Mouse (Mus musculus) liver, adult 2 months (tissue): ENCODE measurements around the gene Fgf2. TPM values are rescaled to one million over a fixed set of nuclear protein-coding genes. Genes with fewer than 3 reads are reported as not detected.

ENCODE experiments used
- DNase-seq: peaks from one replicate; pipeline ENCODE4 v3.0.0-alpha.2; 2011; ENCODE audit warnings: low read depth, low spot score; ENCODE audit errors: extremely low read depth
- H3K27ac ChIP-seq: fragments of 200-500 bp; replicated peaks from 2 replicates; pipeline ENCODE4 v1.5.1; 2012; ENCODE audit warnings: low read depth, mild to moderate bottlenecking, control low read depth, inconsistent platforms, low read length; ENCODE audit not compliant: insufficient read depth
- H3K27me3 ChIP-seq: fragments of 200-500 bp; 2 replicates; pipeline ENCODE4 v1.6.1; 2012; ENCODE audit warnings: mild to moderate bottlenecking, moderate library complexity, low read length, inconsistent platforms; ENCODE audit not compliant: control insufficient read depth, insufficient read depth
- H3K36me3 ChIP-seq: fragments of 200-500 bp; 2 replicates; pipeline ENCODE4 v1.6.1; 2012; ENCODE audit warnings: low read length, inconsistent platforms; ENCODE audit not compliant: control insufficient read depth, insufficient read depth
- H3K4me1 ChIP-seq: fragments of 200-500 bp; 2 replicates; pipeline ENCODE4 v1.6.1; 2011; ENCODE audit warnings: low read length; ENCODE audit not compliant: control insufficient read depth, insufficient read depth
- H3K4me3 ChIP-seq: fragments of 200-500 bp; 2 replicates; pipeline ENCODE4 v1.5.1; 2011; ENCODE audit warnings: low read depth, mild to moderate bottlenecking, control low read depth, low read length, moderate library complexity; ENCODE audit not compliant: insufficient read depth
- H3K79me2 ChIP-seq: fragments of 200-500 bp; 2 replicates; pipeline ENCODE4 v1.6.1; 2012; ENCODE audit warnings: inconsistent platforms, mild to moderate bottlenecking, low read length, moderate library complexity; ENCODE audit not compliant: control insufficient read depth, insufficient read depth
- H3K9ac ChIP-seq: fragments of 200-500 bp; 2 replicates; pipeline ENCODE4 v1.6.1; 2012; ENCODE audit warnings: low read depth, mild to moderate bottlenecking, control low read depth, inconsistent platforms, low read length
- CTCF ChIP-seq: fragments of 200-500 bp; IDR thresholded peaks from 2 replicates; pipeline ENCODE4 v1.5.1; 2011; ENCODE audit warnings: low read depth, low read length, control low read depth
- POLR2A ChIP-seq: fragments of 200-500 bp; IDR thresholded peaks from 2 replicates; pipeline ENCODE4 v1.6.1; 2011; ENCODE audit warnings: low read length, control low read depth; ENCODE audit not compliant: insufficient read depth; ENCODE audit errors: extremely low read depth
- WGBS: fragments of 180-500 bp; shearing (Covaris S2); methylation state at CpG from one replicate; pipeline ENCODE4 v1.1.7; 2018; 5-methylcytosine and 5-hydroxymethylcytosine counted together
- polyA plus RNA-seq: library from polyadenylated mRNA; depleted of rRNA; stranded (reverse); fragments of >200 nt; gene quantifications from 2 replicates; pipeline ENCODE4 v1.2.3, GENCODE M21; 2012
- total RNA-seq: library from RNA; depleted of rRNA; stranded (reverse); fragments of >200 nt; gene quantifications from 2 replicates; pipeline ENCODE4 v1.2.3, GENCODE M21; 2014

The Fgf2 gene
- total and polyA plus RNA-seq, 2 experiments: 0.11 to 0.46 TPM

GRCm38 (mm10) chr3:37347671-37348070 lies 475 bp upstream of the Fgf2 start:
- no peaks in the 10 kb centered on the region for H3K79me2 ChIP-seq
- TF ChIP-seq POLR2A: no peak
- TF ChIP-seq CTCF: no peak
- H3K36me3 ChIP-seq: no peaks in the 10 kb centered on the region
- no peak overlapping the region for H3K9ac ChIP-seq
- H3K27me3 ChIP-seq: peaks cover 15% of the 10 kb centered on the region; the same call in 1 of the 2 replicates
- no peak overlapping the region for H3K27ac ChIP-seq
- WGBS: 46% methylated on average over 9 of the region's 9 CpGs
- DNase-seq: no peak
- H3K4me3 ChIP-seq: no peak overlapping the region
- peaks cover 4% of the 10 kb centered on the region; the same call in 1 of the 2 replicates for H3K4me1 ChIP-seq

DNA sequence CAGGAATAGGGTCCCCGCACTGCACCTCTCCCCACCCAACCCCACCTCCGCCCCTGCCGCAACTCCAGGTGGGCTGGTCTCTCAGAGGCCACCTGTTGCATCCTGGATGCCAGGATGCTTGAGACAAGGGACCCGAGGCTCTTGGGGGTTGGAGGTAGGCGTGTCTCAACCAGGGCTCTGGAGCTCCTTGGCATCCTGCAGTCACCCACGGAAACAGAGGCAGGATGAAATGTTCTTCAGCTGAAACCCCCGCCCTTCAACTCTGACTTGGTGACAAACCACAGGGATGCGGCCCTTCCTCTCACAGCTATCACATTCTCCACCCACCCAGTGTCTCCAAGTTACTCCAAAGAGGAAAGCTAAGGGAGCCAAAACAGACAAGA lies 1.0 kb downstream of the Fgf2 start:
- Histone ChIP-seq H3K9ac (peak overlapping the region; percentile 57; the same call in 1 of the 2 replicates), H3K36me3 (no peaks in the 10 kb centered on the region), H3K79me2 (no peaks in the 10 kb centered on the region), H3K27ac (no peak overlapping the region), H3K4me3 (peak overlapping the region; percentile 63), H3K27me3 (peaks cover 15% of the 10 kb centered on the region; the same call in 1 of the 2 replicates), H3K4me1 (no peaks in the 10 kb centered on the region; the same call in 1 of the 2 replicates)
- 28% methylated on average over 8 of the region's 8 CpGs for WGBS
- DNase-seq: no peak
- TF ChIP-seq POLR2A: no peak

DNA sequence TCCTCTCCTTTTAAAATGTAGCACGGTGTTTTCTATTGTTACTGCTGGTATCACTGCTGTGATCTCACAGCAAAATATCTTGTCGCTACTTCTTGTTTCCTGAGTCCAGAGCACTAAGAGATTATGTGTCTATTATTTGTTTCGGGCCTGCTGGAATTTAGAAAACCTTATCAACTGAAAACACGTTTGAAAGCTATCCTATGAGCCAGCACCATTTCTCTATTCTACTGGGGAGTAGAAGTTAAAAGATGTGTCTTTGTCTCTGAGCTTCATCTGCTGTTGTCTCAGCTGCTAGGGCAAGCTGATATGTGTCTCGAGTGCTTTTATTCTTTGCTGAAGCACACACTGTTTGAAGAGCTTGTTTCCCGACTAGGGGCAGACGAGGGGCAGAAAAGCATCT lies 2.2 kb downstream of the Fgf2 start:
- DNase-seq: no peak
- no peaks in the 10 kb centered on the region for H3K79me2 ChIP-seq
- H3K36me3 ChIP-seq: no peaks in the 10 kb centered on the region
- peaks cover 15% of the 10 kb centered on the region; the same call in 1 of the 2 replicates for H3K27me3 ChIP-seq
- H3K4me1 ChIP-seq: no peaks in the 10 kb centered on the region; the same call in 1 of the 2 replicates
- no peak overlapping the region for H3K9ac ChIP-seq
- WGBS: 53% methylated on average over 7 of the region's 7 CpGs
- TF ChIP-seq CTCF: no peak
- no peak for TF ChIP-seq POLR2A
- H3K4me3 ChIP-seq: no peak overlapping the region
- no peak overlapping the region for H3K27ac ChIP-seq

DNA sequence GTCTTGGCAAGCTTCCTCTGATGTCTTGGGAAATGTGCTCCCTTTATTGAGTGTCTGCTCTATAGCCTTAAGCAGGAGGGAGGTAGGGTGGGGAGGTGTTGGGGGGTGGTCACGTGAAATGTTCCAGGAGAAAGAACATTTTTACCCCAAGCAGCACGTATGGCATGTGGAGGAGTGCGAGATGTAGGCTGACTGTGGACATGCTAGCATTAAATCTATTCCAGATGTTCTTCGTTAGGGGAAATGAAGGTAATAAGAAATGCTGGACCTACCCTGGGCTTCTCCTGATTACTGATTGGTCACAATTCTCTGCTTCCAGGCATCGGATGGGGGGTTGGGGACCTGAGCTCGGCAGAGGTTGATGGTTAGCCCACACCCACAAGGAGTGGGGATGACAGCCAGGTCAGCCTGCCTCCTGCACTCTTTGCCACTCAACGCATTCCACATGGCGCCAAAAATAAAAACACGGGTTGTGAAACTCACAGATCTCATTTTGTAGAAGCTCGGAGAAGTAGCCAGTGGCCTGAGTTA lies 5.9 kb downstream of the Fgf2 start:
- 88% methylated on average over 10 of the region's 10 CpGs for WGBS
- Histone ChIP-seq H3K36me3 (no peaks in the 10 kb centered on the region), H3K4me3 (no peak overlapping the region), H3K4me1 (no peaks in the 10 kb centered on the region), H3K27ac (no peak overlapping the region), H3K79me2 (no peaks in the 10 kb centered on the region), H3K27me3 (peaks cover 4% of the 10 kb centered on the region; the same call in 1 of the 2 replicates), H3K9ac (no peak overlapping the region)
- DNase-seq: no peak
- TF ChIP-seq POLR2A: no peak
- TF ChIP-seq CTCF: no peak

DNA sequence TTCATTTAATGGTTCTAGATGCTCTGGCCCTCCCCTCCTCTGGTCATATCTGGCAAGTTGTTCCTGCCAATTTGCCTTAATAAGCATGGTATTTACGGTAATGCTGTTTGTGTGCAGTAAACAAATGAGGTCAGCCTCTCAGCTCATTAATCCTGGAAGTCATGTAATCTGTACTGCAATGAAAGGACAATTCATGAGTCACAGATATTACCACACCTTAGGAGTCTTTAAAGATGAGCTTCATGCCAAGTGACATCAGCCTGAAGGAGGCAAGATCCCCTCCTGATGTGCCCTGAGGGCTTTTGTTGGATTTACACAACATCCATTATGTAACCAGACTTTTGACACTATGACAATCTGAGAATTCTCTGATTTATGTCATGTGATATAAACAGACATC lies 6.6 kb downstream of the Fgf2 start:
- Histone ChIP-seq H3K27ac (no peak overlapping the region), H3K4me1 (no peaks in the 10 kb centered on the region), H3K27me3 (no peaks in the 10 kb centered on the region), H3K36me3 (no peaks in the 10 kb centered on the region), H3K4me3 (no peak overlapping the region), H3K9ac (no peak overlapping the region), H3K79me2 (no peaks in the 10 kb centered on the region)
- TF ChIP-seq CTCF (no peak), POLR2A (no peak)
- WGBS: 78% methylated on average over 1 of the region's 1 CpGs
- DNase-seq: no peak

GRCm38 (mm10) chr3:37360729-37361128 lies 12.6 kb downstream of the Fgf2 start:
- no peak overlapping the region for H3K4me3 ChIP-seq
- no peak overlapping the region for H3K9ac ChIP-seq
- TF ChIP-seq CTCF (no peak), POLR2A (no peak)
- H3K27ac ChIP-seq: no peak overlapping the region
- no peaks in the 10 kb centered on the region for H3K79me2 ChIP-seq
- no peak for DNase-seq
- 66% methylated on average over 9 of the region's 9 CpGs for WGBS
- no peaks in the 10 kb centered on the region for H3K36me3 ChIP-seq
- no peaks in the 10 kb centered on the region for H3K4me1 ChIP-seq
- no peaks in the 10 kb centered on the region for H3K27me3 ChIP-seq
